Mouse (Mus musculus): ENCODE measurements at regions not wholly inside any gene's neighbourhood (a gene's known extent, or its start where the extent isn't known, plus 50 kb on each side); places are given as distances from the start of the nearest gene placed in this dataset.

DNA sequence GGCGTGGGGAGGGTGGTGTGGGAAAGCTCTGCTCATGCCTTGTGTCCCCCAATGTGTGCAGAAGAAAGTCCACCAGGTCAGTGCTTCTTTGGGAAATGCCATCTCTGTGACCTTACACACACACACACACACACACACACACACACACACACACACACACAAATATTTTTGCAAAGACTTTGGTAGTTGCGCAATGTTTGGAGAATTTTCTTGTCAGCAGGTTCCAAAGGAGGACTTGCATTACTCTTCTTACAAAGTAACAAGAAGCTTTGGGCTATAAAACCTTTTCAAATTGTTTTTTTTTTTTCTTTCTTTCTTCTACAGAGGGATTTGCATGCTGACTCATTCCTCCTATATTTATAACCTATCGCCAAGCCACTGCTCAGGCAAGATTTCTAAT, 59.1 kb upstream of the Npvf start:
- Histone ChIP-seq H3K4me3 (replicated peaks; ENCODE audit: low read depth, low read length) (no peak overlapping the region), H3K4me1 (replicated peaks; ENCODE audit: insufficient read depth, low read length) (no peaks in the 10 kb centered on the region), H3K9me3 (replicated peaks; ENCODE audit: low read length) (no peaks in the 10 kb centered on the region), H3K36me3 (ENCODE audit: insufficient read depth, low read length) (no peaks in the 10 kb centered on the region), H3K9ac (ENCODE audit: low read depth, low read length) (no peak overlapping the region), H3K27me3 (ENCODE audit: insufficient read depth, low read length) (no peaks in the 10 kb centered on the region), H3K27ac (no peak overlapping the region), H3K4me2 (ENCODE audit: low read length) (no peak overlapping the region)
- ATAC-seq (replicated peaks; ENCODE audit: low FRiP score, low read depth) (no peak), DNase-seq (ENCODE audit: low spot score) (no peak)
- WGBS, result 92% methylated on average over 3 of the region's 3 CpGs
- TF ChIP-seq CTCF (IDR thresholded peaks at IDR 0.05; ENCODE audit: low read depth), result no peak

DNA sequence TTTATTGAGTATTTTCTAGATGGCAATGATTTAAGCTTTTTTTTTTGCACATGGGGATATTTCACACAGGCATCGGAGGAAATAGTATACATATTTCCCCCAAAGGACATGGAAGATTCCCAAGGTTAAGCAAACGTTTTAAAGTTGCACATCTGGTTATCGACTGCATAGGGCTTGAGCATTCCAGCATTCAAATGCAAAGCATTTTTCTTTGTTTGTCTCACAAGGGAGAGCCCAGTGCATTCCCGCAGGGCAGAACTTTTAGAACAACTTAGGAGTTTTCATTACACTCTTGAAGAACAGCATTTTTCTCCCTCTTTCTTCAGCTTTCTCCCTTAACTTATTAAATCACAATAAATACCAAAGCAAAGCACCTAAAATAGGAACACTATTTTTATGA, 64.4 kb upstream of the Npvf start:
- ATAC-seq (replicated peaks; ENCODE audit: low FRiP score, low read depth), result no peak
- no peak for DNase-seq (ENCODE audit: low spot score)
- H3K27me3 ChIP-seq (ENCODE audit: insufficient read depth, low read length), result no peaks in the 10 kb centered on the region
- H3K4me3 ChIP-seq (replicated peaks; ENCODE audit: low read depth, low read length), result no peak overlapping the region
- no peak overlapping the region for H3K27ac ChIP-seq
- H3K4me1 ChIP-seq (replicated peaks; ENCODE audit: insufficient read depth, low read length), result no peaks in the 10 kb centered on the region
- TF ChIP-seq CTCF (IDR thresholded peaks at IDR 0.05; ENCODE audit: low read depth), result no peak
- H3K36me3 ChIP-seq (ENCODE audit: insufficient read depth, low read length), result no peaks in the 10 kb centered on the region
- no peak overlapping the region for H3K9ac ChIP-seq (ENCODE audit: low read depth, low read length)
- no peaks in the 10 kb centered on the region for H3K9me3 ChIP-seq (replicated peaks; ENCODE audit: low read length)
- H3K4me2 ChIP-seq (ENCODE audit: low read length), result no peak overlapping the region
- 43% methylated on average over 4 of the region's 4 CpGs for WGBS

DNA sequence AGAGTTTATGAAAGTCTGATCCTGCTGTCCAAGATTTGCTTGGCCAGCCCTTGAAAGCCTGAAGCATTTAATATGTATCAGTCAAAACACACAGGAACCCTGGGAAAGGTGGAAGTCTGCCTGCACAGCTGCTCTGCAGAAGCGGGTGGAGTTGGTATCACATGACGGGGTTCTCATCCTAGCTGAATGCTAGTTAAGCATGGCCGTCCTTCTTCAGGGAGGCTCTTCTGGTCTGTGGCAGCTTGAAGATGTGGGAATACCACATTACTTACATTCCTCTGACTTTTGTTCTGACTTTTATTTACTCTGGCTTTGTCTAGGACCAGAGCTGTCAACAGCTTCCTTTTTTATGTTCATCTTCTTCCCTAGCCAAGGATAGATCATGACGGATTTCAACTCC, 66.1 kb upstream of the Npvf start:
- Histone ChIP-seq H3K9ac (ENCODE audit: low read depth, low read length) (no peak overlapping the region), H3K36me3 (ENCODE audit: insufficient read depth, low read length) (no peaks in the 10 kb centered on the region), H3K27me3 (ENCODE audit: insufficient read depth, low read length) (no peaks in the 10 kb centered on the region), H3K4me1 (replicated peaks; ENCODE audit: insufficient read depth, low read length) (no peaks in the 10 kb centered on the region), H3K4me2 (ENCODE audit: low read length) (no peak overlapping the region), H3K27ac (no peak overlapping the region), H3K4me3 (replicated peaks; ENCODE audit: low read depth, low read length) (no peak overlapping the region), H3K9me3 (replicated peaks; ENCODE audit: low read length) (no peaks in the 10 kb centered on the region)
- no peak for TF ChIP-seq CTCF (IDR thresholded peaks at IDR 0.05; ENCODE audit: low read depth)
- peak; percentile 75 for DNase-seq (ENCODE audit: low spot score)
- ATAC-seq (replicated peaks; ENCODE audit: low FRiP score, low read depth), result no peak
- WGBS, result 39% methylated on average over 4 of the region's 4 CpGs

DNA sequence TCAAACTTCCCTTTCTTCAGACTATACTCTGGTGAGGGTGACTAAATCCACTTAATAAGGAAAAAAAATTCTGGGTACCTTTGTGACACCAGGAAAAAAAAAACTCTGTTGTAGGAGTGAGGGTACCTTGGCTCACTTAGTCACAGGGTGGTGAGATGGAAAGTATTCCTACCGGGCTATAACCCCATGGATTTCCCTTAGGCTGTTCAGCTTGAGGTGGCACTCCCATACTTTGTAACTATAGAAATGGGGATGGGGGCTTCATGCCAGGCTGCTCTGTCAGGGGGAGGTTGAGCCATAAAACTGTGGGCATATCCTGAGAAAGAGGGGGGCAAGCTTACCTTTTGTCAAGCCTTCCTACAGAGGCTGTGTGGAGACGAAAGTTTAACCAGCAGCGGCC, 71.4 kb upstream of the Npvf start:
- ATAC-seq (replicated peaks; ENCODE audit: low FRiP score, low read depth), result no peak
- Histone ChIP-seq H3K27ac (no peak overlapping the region), H3K36me3 (ENCODE audit: insufficient read depth, low read length) (no peaks in the 10 kb centered on the region), H3K9me3 (replicated peaks; ENCODE audit: low read length) (no peaks in the 10 kb centered on the region), H3K27me3 (ENCODE audit: insufficient read depth, low read length) (no peaks in the 10 kb centered on the region), H3K9ac (ENCODE audit: low read depth, low read length) (no peak overlapping the region), H3K4me2 (ENCODE audit: low read length) (no peak overlapping the region), H3K4me1 (replicated peaks; ENCODE audit: insufficient read depth, low read length) (peaks cover 1% of the 10 kb centered on the region; the same call in 1 of the 2 replicates), H3K4me3 (replicated peaks; ENCODE audit: low read depth, low read length) (no peak overlapping the region)
- DNase-seq (ENCODE audit: low spot score), result no peak
- WGBS, result 66% methylated on average over 3 of the region's 3 CpGs
- no peak for TF ChIP-seq CTCF (IDR thresholded peaks at IDR 0.05; ENCODE audit: low read depth)

DNA sequence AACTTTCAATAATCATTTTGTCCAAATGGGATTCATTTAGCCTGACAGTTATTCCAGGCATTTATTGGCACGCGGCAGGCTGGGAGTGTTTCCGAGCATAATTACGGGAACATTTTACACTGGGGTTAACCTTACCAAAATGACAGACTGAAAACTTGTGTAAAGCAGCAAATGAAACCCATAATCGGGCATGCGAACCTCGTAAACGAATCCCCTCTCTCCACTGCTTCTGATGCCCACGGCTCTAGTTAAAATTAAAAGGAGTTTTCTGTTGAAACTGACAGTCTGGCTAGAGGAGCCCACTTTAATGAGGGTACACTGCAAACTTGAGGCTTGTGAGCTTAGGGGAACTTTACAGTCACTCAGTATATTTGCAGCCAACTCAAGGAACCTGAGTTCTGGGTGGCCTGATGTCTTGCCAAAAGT, 71.9 kb upstream of the Npvf start:
- Histone ChIP-seq H3K9ac (ENCODE audit: low read depth, low read length) (no peak overlapping the region), H3K4me2 (ENCODE audit: low read length) (no peak overlapping the region), H3K27me3 (ENCODE audit: insufficient read depth, low read length) (no peaks in the 10 kb centered on the region), H3K4me3 (replicated peaks; ENCODE audit: low read depth, low read length) (no peak overlapping the region), H3K27ac (no peak overlapping the region), H3K9me3 (replicated peaks; ENCODE audit: low read length) (no peaks in the 10 kb centered on the region), H3K36me3 (ENCODE audit: insufficient read depth, low read length) (no peaks in the 10 kb centered on the region), H3K4me1 (replicated peaks; ENCODE audit: insufficient read depth, low read length) (peaks cover 5% of the 10 kb centered on the region; the same call in 1 of the 2 replicates)
- DNase-seq (ENCODE audit: low spot score) (peak; percentile 68), ATAC-seq (replicated peaks; ENCODE audit: low FRiP score, low read depth) (no peak)
- 40% methylated on average over 9 of the region's 9 CpGs for WGBS
- no peak for TF ChIP-seq CTCF (IDR thresholded peaks at IDR 0.05; ENCODE audit: low read depth)

DNA sequence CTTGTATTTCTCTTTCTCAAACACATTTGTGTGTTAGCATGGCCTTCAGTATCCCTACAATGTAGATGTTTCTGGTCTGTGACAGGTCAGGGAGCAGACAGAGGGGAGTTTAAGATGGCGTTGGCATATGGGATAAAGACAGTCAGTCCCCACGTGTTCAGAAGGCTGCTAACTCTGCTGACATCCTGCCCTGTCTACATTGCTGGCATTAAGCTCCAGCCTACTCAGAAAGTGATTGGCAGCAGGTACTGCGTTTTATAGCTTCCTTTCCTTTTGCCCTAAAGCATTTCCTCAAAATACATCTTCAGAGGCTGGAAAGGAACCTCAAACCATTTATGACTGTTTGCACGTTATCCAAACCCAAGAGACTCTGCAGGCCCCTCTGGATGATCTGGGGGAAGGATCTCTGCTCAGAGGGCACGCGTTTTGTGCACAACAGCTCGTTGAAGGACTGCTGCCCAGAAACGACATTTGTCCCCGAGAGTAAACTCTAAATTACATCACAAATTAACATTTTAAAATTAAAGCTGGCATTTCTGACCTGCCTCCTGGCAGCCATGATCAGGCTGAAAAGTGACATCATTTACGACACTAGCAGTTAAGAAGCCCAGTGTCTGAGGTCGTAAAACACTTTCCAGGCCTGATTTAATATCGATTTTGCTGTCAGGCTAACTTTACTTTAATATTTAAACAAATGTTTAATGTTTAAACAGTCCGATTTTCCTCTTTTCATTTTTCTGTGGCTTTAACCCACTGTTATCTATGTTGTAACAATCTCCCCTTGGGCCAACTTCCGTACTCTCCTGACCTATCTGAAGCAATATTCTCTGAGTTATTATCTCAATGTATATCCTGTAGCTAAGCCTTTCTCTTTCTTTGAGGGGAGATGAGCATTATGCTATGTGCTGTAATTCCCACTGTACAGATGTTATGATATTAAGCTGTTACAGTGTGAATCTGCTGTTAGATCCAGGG, 76.8 kb upstream of the Npvf start:
- H3K9ac ChIP-seq (ENCODE audit: low read depth, low read length), result no peak overlapping the region
- DNase-seq (ENCODE audit: low spot score) (no peak), ATAC-seq (replicated peaks; ENCODE audit: low FRiP score, low read depth) (no peak)
- H3K4me1 ChIP-seq (replicated peaks; ENCODE audit: insufficient read depth, low read length), result peaks cover 5% of the 10 kb centered on the region; the same call in 1 of the 2 replicates
- WGBS, result 35% methylated on average over 14 of the region's 14 CpGs
- H3K4me2 ChIP-seq (ENCODE audit: low read length), result no peak overlapping the region
- TF ChIP-seq CTCF (IDR thresholded peaks at IDR 0.05; ENCODE audit: low read depth), result no peak
- no peak overlapping the region for H3K27ac ChIP-seq
- no peaks in the 10 kb centered on the region for H3K9me3 ChIP-seq (replicated peaks; ENCODE audit: low read length)
- no peaks in the 10 kb centered on the region for H3K27me3 ChIP-seq (ENCODE audit: insufficient read depth, low read length)
- no peak overlapping the region for H3K4me3 ChIP-seq (replicated peaks; ENCODE audit: low read depth, low read length)
- H3K36me3 ChIP-seq (ENCODE audit: insufficient read depth, low read length), result no peaks in the 10 kb centered on the region
